Mouse (Mus musculus) left cerebral cortex, postnatal 25 days (tissue): ENCODE results near the gene Dcp1a. TPM values are rescaled to one million over a fixed set of nuclear protein-coding genes. Genes with fewer than 3 reads are reported as not detected.

Experiments
- microRNA-seq, 2 experiments: library from miRNA; unstranded; fragments of <30 nt; microRNA quantifications; one replicate each; pipeline ENCODE4 v1.2.0; 2022
- total RNA-seq, 2 experiments: library from RNA; stranded (reverse); gene quantifications; 2 replicates each; pipeline ENCODE4 v1.2.3; 2021

The Dcp1a gene
- total RNA-seq, 2 experiments from 2014 or later: 19.5 to 21.5 TPM

Small RNAs within 50 kb of the gene (microRNA-seq; reads per million reads assigned to microRNA genes)
- gene Mir3076: 8.9 to 9.4 reads per million in 2 experiments

Other genes starting within 250 kb of the Dcp1a start
- gene Cacna1d, start 11.9 kb downstream of the Dcp1a start, total RNA-seq: 10 to 100 TPM; 43.1 to 59.1 TPM
- 100 to 1,000 TPM; 156 to 169 TPM for gene Tkt, start 68.8 kb downstream of the Dcp1a start, total RNA-seq
- gene Prkcd, start 146.7 kb downstream of the Dcp1a start, total RNA-seq: 10 to 100 TPM; 12.4 to 15.2 TPM
- 10 to 100 TPM; 11.4 to 12.4 TPM for gene Rft1, start 174.8 kb downstream of the Dcp1a start, total RNA-seq
- gene Sfmbt1, start 235.3 kb downstream of the Dcp1a start, total RNA-seq: 10 to 100 TPM; 33.1 to 34.9 TPM